Mouse (Mus musculus) thymus, adult 2 months (tissue): ENCODE data around the gene Pan3.

ENCODE experiments used
- CTCF ChIP-seq: fragments of 200-500 bp; IDR thresholded peaks from 2 replicates; pipeline ENCODE4 v1.5.1; 2012; ENCODE audit warnings: mild to moderate bottlenecking, control low read depth, low read length, moderate library complexity, borderline replicate concordance; ENCODE audit not compliant: control insufficient read depth, poor library complexity, insufficient read depth; ENCODE audit errors: extremely low read depth
- POLR2A ChIP-seq: fragments of 200-500 bp; IDR thresholded peaks from 2 replicates; pipeline ENCODE4 v1.6.1; 2012; ENCODE audit warnings: mild to moderate bottlenecking, low read length, control low read depth, moderate library complexity; ENCODE audit not compliant: control insufficient read depth, poor library complexity, insufficient read depth; ENCODE audit errors: extremely low read depth

DNA sequence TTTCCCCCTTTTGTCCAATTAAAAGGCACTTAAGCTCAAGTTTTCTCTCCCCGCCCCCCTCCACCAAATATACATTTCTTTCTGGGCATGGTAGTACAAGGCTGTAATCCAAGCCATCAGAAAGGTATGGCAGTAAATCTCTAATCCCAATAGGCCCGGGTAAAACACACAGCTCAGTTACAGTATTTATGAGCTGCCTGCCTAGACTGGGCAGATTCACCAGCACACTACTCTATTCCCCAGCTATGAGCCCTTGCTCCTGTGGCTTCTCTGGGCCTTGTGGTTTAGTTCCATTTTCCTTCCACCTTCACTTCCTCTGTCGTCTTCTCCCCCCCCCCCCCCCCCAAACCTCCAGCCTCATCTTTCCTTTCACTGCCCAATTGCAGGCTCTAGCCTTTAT is 67.8 kb downstream of the Pan3 start:
- TF ChIP-seq CTCF: no peak
- no peak for TF ChIP-seq POLR2A
